15 mouse cellular contexts compared by ENCODE assay signal in the genomic region with DNA sequence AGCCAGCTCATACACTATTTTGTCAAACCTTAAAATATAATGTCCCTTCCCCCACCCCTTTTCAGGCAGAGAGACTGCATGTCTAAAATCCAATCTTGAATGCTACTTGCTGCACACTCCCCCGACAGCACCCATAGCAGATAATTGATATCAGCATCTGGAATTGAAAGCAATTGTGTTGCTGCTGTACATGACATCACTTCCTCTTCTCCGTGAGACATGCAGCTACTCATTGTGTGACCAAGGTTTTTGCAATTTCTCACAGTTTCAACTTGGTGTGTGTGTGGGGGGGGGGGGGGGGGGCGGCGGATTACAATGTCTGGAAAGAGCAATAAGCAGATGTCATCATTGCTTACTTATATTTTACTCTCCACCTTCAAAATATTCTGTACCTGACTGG.
"Had no signal": no experiment of that assay in that cellular context is flagged by ENCODE, and none has a peak within 500 bp of the region (broad histone marks: within the 10 kb centered on the region; RNA-seq: fewer than 3 reads in every experiment).

No protein-coding gene starts in this region.

- H3K27ac ChIP-seq: kidney, postnatal 0 days; liver, embryonic 14.5 days; macrophage; stomach, postnatal 0 days had no signal

- ATAC-seq: intestine, postnatal 0 days; liver, postnatal 0 days; lung, postnatal 0 days had no signal

- DNase-seq: kidney, adult 2 months; kidney, postnatal 36 days; liver, postnatal 0 days; lung, embryonic 14.5 days; midbrain, embryonic 14.5 days; retina, postnatal 1 day; thymus, adult 2 months; thymus, postnatal 14 days; thymus, postnatal 4 days had no signal
